Mouse (Mus musculus): ENCODE results near the gene N4bp2.
"Not testable (repeated sequence)": the region's sequence is repeated elsewhere in the genome, so short reads cannot be mapped to it uniquely, and the experiment has no call there.

Gene N4bp2

GRCm38 (mm10) chr5:65763088-65763915, at the start of gene N4bp2:
N4bp2 (plus strand) TSS chr5:65763521.
- peak; percentile 83 for DNase-seq

- no peak for DNase-seq
These were observed 48.2 kb upstream of the N4bp2 start for GRCm38 (mm10) chr5:65715084-65715483.

- no peak for DNase-seq
These were observed 46.0 kb upstream of the N4bp2 start for GRCm38 (mm10) chr5:65717063-65717902.

GRCm38 (mm10) chr5:65717903-65718211, 45.5 kb upstream of the N4bp2 start:
- DNase-seq = not testable (repeated sequence)

GRCm38 (mm10) chr5:65718368-65718767, 45.0 kb upstream of the N4bp2 start:
- DNase-seq = no peak

GRCm38 (mm10) chr5:65724311-65725054, 38.8 kb upstream of the N4bp2 start:
- DNase-seq = peak; percentile 77

GRCm38 (mm10) chr5:65731173-65732007, 31.9 kb upstream of the N4bp2 start:
- DNase-seq = peak; percentile 82

- DNase-seq = no peak
These were observed 27.7 kb upstream of the N4bp2 start for GRCm38 (mm10) chr5:65735601-65736000.

GRCm38 (mm10) chr5:65739366-65739765, 24.0 kb upstream of the N4bp2 start:
- no peak for DNase-seq

GRCm38 (mm10) chr5:65746908-65747307, 16.4 kb upstream of the N4bp2 start:
- no peak for DNase-seq

GRCm38 (mm10) chr5:65748386-65748785, 14.9 kb upstream of the N4bp2 start:
- no peak for DNase-seq

GRCm38 (mm10) chr5:65748880-65749279, 14.4 kb upstream of the N4bp2 start:
- DNase-seq = no peak

GRCm38 (mm10) chr5:65752021-65752420, 11.3 kb upstream of the N4bp2 start:
- DNase-seq = no peak

- DNase-seq = no peak
These were observed 7.5 kb upstream of the N4bp2 start for GRCm38 (mm10) chr5:65755859-65756258.

GRCm38 (mm10) chr5:65757110-65757509, 6.2 kb upstream of the N4bp2 start:
- no peak for DNase-seq

GRCm38 (mm10) chr5:65760041-65760440, 3.3 kb upstream of the N4bp2 start:
- no peak for DNase-seq

GRCm38 (mm10) chr5:65760599-65760998, 2.7 kb upstream of the N4bp2 start:
- no peak for DNase-seq

- DNase-seq = no peak
These were observed 2.3 kb upstream of the N4bp2 start for GRCm38 (mm10) chr5:65761020-65761419.

GRCm38 (mm10) chr5:65761921-65762320, 1.4 kb upstream of the N4bp2 start:
- DNase-seq = no peak

- DNase-seq = no peak
These were observed 635 bp upstream of the N4bp2 start for GRCm38 (mm10) chr5:65762686-65763085.

- DNase-seq = peak; percentile 93
These were observed 830 bp downstream of the N4bp2 start for GRCm38 (mm10) chr5:65763916-65764785.

All from kidney, postnatal 10 days (tissue).